Mouse (Mus musculus): ENCODE data around the gene Rassf8. TPM values are rescaled to one million over a fixed set of nuclear protein-coding genes. Genes with fewer than 3 reads are reported as not detected.
A peak's percentile ranks its signal among the peaks of the same experiment; 100 is the strongest.

The Rassf8 gene
- total RNA-seq, 2 experiments from 2014 or later: 48.4 to 55.5 TPM

GRCm38 (mm10) chr6:145776241-145776640 is 29.7 kb downstream of the Rassf8 start:
- no peak for DNase-seq

GRCm38 (mm10) chr6:145779383-145779782 is 32.8 kb downstream of the Rassf8 start:
- peak in 1 of 2 experiments; percentile 57 for DNase-seq

- DNase-seq: no peak
These were observed 33.7 kb downstream of the Rassf8 start for GRCm38 (mm10) chr6:145780180-145780802.

GRCm38 (mm10) chr6:145781256-145781655 is 34.7 kb downstream of the Rassf8 start:
- DNase-seq: no peak

- DNase-seq: no peak
These were observed 35.4 kb downstream of the Rassf8 start for GRCm38 (mm10) chr6:145781966-145782365.

GRCm38 (mm10) chr6:145787311-145787710 is 40.8 kb downstream of the Rassf8 start:
- no peak for DNase-seq

- DNase-seq: no peak
These were observed 43.2 kb downstream of the Rassf8 start for GRCm38 (mm10) chr6:145789738-145790137.

- DNase-seq: no peak
These were observed 45.8 kb downstream of the Rassf8 start for GRCm38 (mm10) chr6:145792373-145792772.

GRCm38 (mm10) chr6:145793109-145793593 is 46.6 kb downstream of the Rassf8 start:
- DNase-seq: peak; percentile 66 to 83

GRCm38 (mm10) chr6:145794671-145795070 is 48.1 kb downstream of the Rassf8 start:
- DNase-seq: no peak

- DNase-seq: no peak
These were observed 49.9 kb downstream of the Rassf8 start for GRCm38 (mm10) chr6:145796191-145797023.

- no peak for DNase-seq
These were observed 51.1 kb downstream of the Rassf8 start for GRCm38 (mm10) chr6:145797692-145798091.

- DNase-seq: no peak
These were observed 55.4 kb downstream of the Rassf8 start for GRCm38 (mm10) chr6:145801796-145802488.

- no peak for DNase-seq
These were observed 56.3 kb downstream of the Rassf8 start for GRCm38 (mm10) chr6:145802881-145803280.

GRCm38 (mm10) chr6:145804276-145804675 is 57.7 kb downstream of the Rassf8 start:
- no peak for DNase-seq

GRCm38 (mm10) chr6:145806784-145807183 is 60.2 kb downstream of the Rassf8 start:
- DNase-seq: no peak

- no peak for DNase-seq
These were observed 61.4 kb downstream of the Rassf8 start for GRCm38 (mm10) chr6:145807929-145808328.

GRCm38 (mm10) chr6:145809566-145809965 is 63.0 kb downstream of the Rassf8 start:
- DNase-seq: no peak

- DNase-seq: peak; percentile 32 to 35
These were observed 63.5 kb downstream of the Rassf8 start for GRCm38 (mm10) chr6:145810015-145810414.

- no peak for DNase-seq
These were observed 64.6 kb downstream of the Rassf8 start for GRCm38 (mm10) chr6:145811174-145811573.

- DNase-seq: no peak
These were observed 68.7 kb downstream of the Rassf8 start for GRCm38 (mm10) chr6:145815200-145815599.

- no peak for DNase-seq
These were observed 72.6 kb downstream of the Rassf8 start for GRCm38 (mm10) chr6:145819151-145819550.

- DNase-seq: no peak
These were observed 75.7 kb downstream of the Rassf8 start for GRCm38 (mm10) chr6:145822218-145822617.
